Mouse (Mus musculus) limb, embryonic 14.5 days (tissue): Measurements from ENCODE around the gene Tmem54. TPM values are rescaled to one million over a fixed set of nuclear protein-coding genes. Genes with fewer than 3 reads are reported as not detected.

Experiments
- ATAC-seq: fragments of 200-750 bp; cut with Nextera tagmentation; 2 replicates; pipeline ENCODE4 v1.8.0; 2017; ENCODE audit warnings: low read depth, moderate number of reproducible peaks, moderate TSS enrichment; ENCODE audit not compliant: low FRiP score
- DNase-seq: peaks from one replicate; pipeline ENCODE4 v3.0.0-alpha.2; 2015; ENCODE audit warnings: low spot score
- H3K27ac ChIP-seq: fragments of 300-500 bp; sonication (generic); replicated peaks from 2 replicates; pipeline ENCODE4 v1.5.1; 2014; ENCODE audit warnings: low read depth, mild to moderate bottlenecking, low read length, moderate library complexity, mixed read lengths
- H3K27me3 ChIP-seq: fragments of 300-500 bp; sonication (generic); 2 replicates; pipeline ENCODE4 v1.6.1; 2014; ENCODE audit warnings: low read length, mixed read lengths; ENCODE audit not compliant: control insufficient read depth, insufficient read depth
- H3K36me3 ChIP-seq: fragments of 300-500 bp; sonication (generic); 2 replicates; pipeline ENCODE4 v1.6.1; 2014; ENCODE audit warnings: mild to moderate bottlenecking, low read length, moderate library complexity, mixed read lengths; ENCODE audit not compliant: control insufficient read depth, insufficient read depth
- H3K4me1 ChIP-seq: fragments of 300-500 bp; sonication (generic); 2 replicates; pipeline ENCODE4 v1.6.1; 2014; ENCODE audit warnings: antibody characterized with exemption, low read length, mixed read lengths; ENCODE audit not compliant: control insufficient read depth, insufficient read depth
- H3K4me2 ChIP-seq: fragments of 300-500 bp; sonication (generic); replicated peaks from 2 replicates; pipeline ENCODE4 v1.6.1; 2014; ENCODE audit warnings: low read depth, mild to moderate bottlenecking, low read length, moderate library complexity; ENCODE audit not compliant: severe bottlenecking
- H3K4me3 ChIP-seq: fragments of 300-500 bp; sonication (generic); replicated peaks from 2 replicates; pipeline ENCODE4 v1.5.1; 2014; ENCODE audit warnings: low read length
- H3K9ac ChIP-seq: fragments of 300-500 bp; sonication (generic); 2 replicates; pipeline ENCODE4 v1.6.1; 2014; ENCODE audit warnings: mild to moderate bottlenecking, low read depth, low read length, moderate library complexity; ENCODE audit not compliant: severe bottlenecking
- H3K9me3 ChIP-seq: fragments of 300-500 bp; sonication (generic); 2 replicates; pipeline ENCODE4 v1.6.1; 2016; ENCODE audit warnings: low read length; ENCODE audit not compliant: control insufficient read depth
- POLR2A ChIP-seq: fragments of 200-500 bp; IDR thresholded peaks from 2 replicates; pipeline ENCODE4 v1.8.0; 2012; ENCODE audit warnings: inconsistent platforms, mild to moderate bottlenecking, moderate library complexity, borderline replicate concordance; ENCODE audit not compliant: insufficient read depth, insufficient read length; ENCODE audit errors: extremely low read depth
- WGBS: fragments of 180-500 bp; shearing (Covaris S2); extraction: QIAGEN DNeasy Blood & Tissue Kit; methylation state at CpG from one replicate; pipeline ENCODE4 v1.1.7; 2014; 5-methylcytosine and 5-hydroxymethylcytosine counted together
- polyA plus RNA-seq, 2 experiments: library from polyadenylated mRNA; depleted of rRNA in 1 of 2; stranded (reverse) in 1 of 2; unstranded in 1 of 2; fragments of >200 nt; fragmentation: Nextera tagmentation in 1 of 2; extraction: Ambion mirVana in 1 of 2; gene quantifications; 2 replicates each; pipeline versions ENCODE4 v1.2.1 to v1.2.3; 2012 to 2014

Tmem54 gene
- polyA plus RNA-seq, 2 experiments: 9.9 to 13.3 TPM

- Histone ChIP-seq H3K9ac (no peak overlapping the region), H3K9me3 (no peaks in the 10 kb centered on the region), H3K36me3 (peaks cover 33% of the 10 kb centered on the region), H3K27ac (peak overlapping the region; percentile 45), H3K4me3 (no peak overlapping the region), H3K27me3 (no peaks in the 10 kb centered on the region), H3K4me2 (no peak overlapping the region), H3K4me1 (peaks cover 12% of the 10 kb centered on the region; the same call in 1 of the 2 replicates)
- WGBS: 65% methylated on average over 4 of the region's 4 CpGs
- ATAC-seq (no peak), DNase-seq (no peak)
- TF ChIP-seq POLR2A: no peak
Observed at GRCm38 (mm10) chr4:129145411-129145810, 40.1 kb downstream of the Tmem54 start.

DNA sequence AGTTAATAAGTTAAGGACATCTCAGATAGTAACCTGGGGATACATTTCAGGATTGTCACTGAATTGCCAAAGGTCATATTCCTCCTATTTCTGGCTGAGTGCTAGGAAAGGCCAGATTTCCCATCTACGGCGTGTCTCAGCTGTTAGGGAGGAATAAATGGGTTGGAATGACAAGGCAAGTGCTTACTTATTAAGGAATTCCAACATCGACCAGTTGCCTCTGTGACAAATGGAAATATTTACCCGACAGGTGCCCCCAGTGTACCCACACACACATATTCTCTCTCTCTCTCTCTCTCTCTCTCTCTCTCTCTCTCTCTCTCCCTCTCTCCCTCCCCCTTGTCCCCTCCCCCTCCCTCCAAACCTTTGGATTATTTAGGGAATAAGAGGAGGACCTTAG, 40.6 kb downstream of the Tmem54 start:
- no peak overlapping the region for H3K9ac ChIP-seq
- H3K27me3 ChIP-seq: no peaks in the 10 kb centered on the region
- DNase-seq (no peak), ATAC-seq (peak; percentile 27; the same call in 1 of the 2 replicates)
- TF ChIP-seq POLR2A: no peak
- H3K27ac ChIP-seq: 0 out of 2 replicates have a peak overlapping the region, but pooled peaks have one; percentile 45
- H3K4me2 ChIP-seq: no peak overlapping the region
- peaks cover 12% of the 10 kb centered on the region; the same call in 1 of the 2 replicates for H3K4me1 ChIP-seq
- no peak overlapping the region for H3K4me3 ChIP-seq
- peaks cover 38% of the 10 kb centered on the region for H3K36me3 ChIP-seq
- no peaks in the 10 kb centered on the region for H3K9me3 ChIP-seq
- 82% methylated on average over 4 of the region's 4 CpGs for WGBS

DNA sequence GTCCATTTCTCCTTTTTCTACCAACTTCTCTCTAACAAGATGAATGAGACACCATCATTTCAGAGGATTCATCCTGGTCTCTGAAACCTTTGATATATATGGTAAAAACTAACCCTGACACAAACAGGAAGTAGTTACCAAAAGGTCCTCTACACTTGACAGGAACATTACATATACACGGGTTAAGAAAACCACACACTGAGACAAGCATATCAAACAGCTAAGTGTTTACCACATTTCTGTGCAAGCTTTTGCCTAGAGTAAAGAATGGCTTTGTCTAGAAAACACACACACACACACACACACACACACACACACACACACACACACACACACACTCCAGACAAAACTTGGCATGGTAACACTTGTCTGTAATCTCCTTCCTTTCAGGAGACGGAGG, 41.0 kb downstream of the Tmem54 start:
- H3K27ac ChIP-seq: no peak overlapping the region
- ATAC-seq: no peak
- peaks cover 12% of the 10 kb centered on the region; the same call in 1 of the 2 replicates for H3K4me1 ChIP-seq
- no peak for DNase-seq
- no peak overlapping the region for H3K9ac ChIP-seq
- no peak overlapping the region for H3K4me3 ChIP-seq
- H3K4me2 ChIP-seq: no peak overlapping the region
- no peak for TF ChIP-seq POLR2A
- WGBS: 65% methylated on average over 2 of the region's 2 CpGs
- H3K27me3 ChIP-seq: no peaks in the 10 kb centered on the region
- H3K9me3 ChIP-seq: no peaks in the 10 kb centered on the region
- H3K36me3 ChIP-seq: peaks cover 43% of the 10 kb centered on the region

GRCm38 (mm10) chr4:129147552-129148103, 42.3 kb downstream of the Tmem54 start:
- no peak overlapping the region for H3K4me2 ChIP-seq
- no peak overlapping the region for H3K4me3 ChIP-seq
- H3K9me3 ChIP-seq: no peaks in the 10 kb centered on the region
- TF ChIP-seq POLR2A: no peak
- no peak for DNase-seq
- peaks cover 50% of the 10 kb centered on the region for H3K36me3 ChIP-seq
- WGBS: 89% methylated on average over 13 of the region's 13 CpGs
- H3K27ac ChIP-seq: no peak overlapping the region
- no peaks in the 10 kb centered on the region for H3K27me3 ChIP-seq
- no peak overlapping the region for H3K9ac ChIP-seq
- ATAC-seq: no peak
- H3K4me1 ChIP-seq: peaks cover 6% of the 10 kb centered on the region; the same call in 1 of the 2 replicates

DNA sequence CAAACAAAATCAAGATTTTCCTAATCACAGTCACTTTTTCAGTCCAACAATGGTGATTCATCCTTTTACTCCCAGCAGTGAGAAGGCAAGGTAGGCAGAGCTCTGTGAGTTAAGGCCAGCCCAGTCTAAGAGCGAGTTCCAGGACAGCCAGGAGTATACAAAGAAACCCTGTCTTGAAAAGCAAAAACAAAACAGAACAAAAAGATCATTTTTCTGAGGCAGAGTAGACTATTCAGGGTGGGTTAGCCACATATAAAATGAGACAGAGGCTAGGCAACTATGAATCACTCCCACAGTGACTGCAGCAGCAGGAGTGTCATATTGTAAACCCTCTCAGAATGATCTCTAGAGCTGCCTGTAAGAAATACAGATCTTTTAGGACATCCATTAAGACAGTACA, 44.0 kb downstream of the Tmem54 start:
- no peaks in the 10 kb centered on the region for H3K9me3 ChIP-seq
- no peak overlapping the region for H3K9ac ChIP-seq
- no peak for DNase-seq
- TF ChIP-seq POLR2A: no peak
- no peak overlapping the region for H3K27ac ChIP-seq
- no peaks in the 10 kb centered on the region for H3K27me3 ChIP-seq
- H3K4me3 ChIP-seq: no peak overlapping the region
- H3K36me3 ChIP-seq: peaks cover 60% of the 10 kb centered on the region
- H3K4me1 ChIP-seq: peaks cover 2% of the 10 kb centered on the region; the same call in 1 of the 2 replicates
- 84% methylated on average over 1 of the region's 1 CpGs for WGBS
- ATAC-seq: no peak
- no peak overlapping the region for H3K4me2 ChIP-seq
